Mouse (Mus musculus) limb, embryonic 15.5 days (tissue): ENCODE measurements around the gene 1700001C02Rik. TPM values are rescaled to one million over a fixed set of nuclear protein-coding genes. Genes with fewer than 3 reads are reported as not detected.

Experiments used
- ATAC-seq: fragments of 200-750 bp; cut with Nextera tagmentation; 2 replicates; pipeline ENCODE4 v1.8.0; 2017; ENCODE audit warnings: low read depth, moderate TSS enrichment; ENCODE audit not compliant: insufficient number of reproducible peaks, low FRiP score, low TSS enrichment
- H3K27ac ChIP-seq: fragments of 300-500 bp; sonication (generic); 2 replicates; pipeline ENCODE4 v1.5.1; 2015; ENCODE audit warnings: moderate library complexity, mild to moderate bottlenecking, inconsistent platforms
- H3K27me3 ChIP-seq: fragments of 300-500 bp; sonication (generic); 2 replicates; pipeline ENCODE4 v1.6.1; 2015; ENCODE audit warnings: inconsistent platforms
- H3K36me3 ChIP-seq: fragments of 300-500 bp; sonication (generic); 2 replicates; pipeline ENCODE4 v1.6.1; 2015; ENCODE audit warnings: inconsistent platforms
- H3K4me1 ChIP-seq: fragments of 300-500 bp; sonication (generic); 2 replicates; pipeline ENCODE4 v1.6.1; 2015; ENCODE audit warnings: inconsistent platforms
- H3K4me2 ChIP-seq: fragments of 300-500 bp; sonication (generic); 2 replicates; pipeline ENCODE4 v1.6.1; 2015; ENCODE audit warnings: mild to moderate bottlenecking, inconsistent platforms
- H3K4me3 ChIP-seq: fragments of 300-500 bp; sonication (generic); 2 replicates; pipeline ENCODE4 v1.5.1; 2015; ENCODE audit warnings: mild to moderate bottlenecking, inconsistent platforms
- H3K9ac ChIP-seq: fragments of 300-500 bp; sonication (generic); 2 replicates; pipeline ENCODE4 v1.6.1; 2015; ENCODE audit warnings: inconsistent platforms
- H3K9me3 ChIP-seq: fragments of 300-500 bp; sonication (generic); 2 replicates; pipeline ENCODE4 v1.6.1; 2016; ENCODE audit warnings: inconsistent platforms
- WGBS: fragments of 180-500 bp; shearing (Covaris S2); methylation state at CpG from one replicate; pipeline ENCODE4 v1.1.7; 2015; 5-methylcytosine and 5-hydroxymethylcytosine counted together
- polyA plus RNA-seq: library from polyadenylated mRNA; unstranded; fragments of >200 nt; fragmentation: Nextera tagmentation; extraction: Ambion mirVana; gene quantifications from 2 replicates; pipeline ENCODE4 v1.2.1, GENCODE M21; 2015

Gene 1700001C02Rik
- not detected in 2 replicates for polyA plus RNA-seq

- Histone ChIP-seq H3K4me3 (peak within 1 kb of the TSS; percentile 17), H3K9me3 (no peaks in the 10 kb centered on the region), H3K27me3 (peaks cover 26% of the 10 kb centered on the region), H3K4me2 (peak within 1 kb of the TSS; percentile 38), H3K4me1 (peaks cover 24% of the 10 kb centered on the region), H3K36me3 (no peaks in the 10 kb centered on the region), H3K27ac (no peak within 1 kb of the TSS), H3K9ac (no peak within 1 kb of the TSS)
- WGBS, result 12% methylated on average over 21 of the region's 21 CpGs
- no peak for ATAC-seq
Observed at GRCm38 (mm10) chr5:30465861-30466260, at the start of gene 1700001C02Rik. TSS of gene 1700001C02Rik (plus strand) at chr5:30466047.

- WGBS, result 68% methylated on average over 5 of the region's 5 CpGs
- Histone ChIP-seq H3K27ac (no peak overlapping the region), H3K9ac (no peak overlapping the region), H3K4me1 (no peaks in the 10 kb centered on the region), H3K36me3 (no peaks in the 10 kb centered on the region), H3K27me3 (no peaks in the 10 kb centered on the region), H3K4me2 (no peak overlapping the region), H3K9me3 (no peaks in the 10 kb centered on the region), H3K4me3 (no peak overlapping the region)
- ATAC-seq, result no peak
Observed at GRCm38 (mm10) chr5:30416665-30417064, 49.2 kb upstream of the 1700001C02Rik start.

GRCm38 (mm10) chr5:30423121-30423520 lies 42.7 kb upstream of the 1700001C02Rik start:
- H3K9me3 ChIP-seq, result no peaks in the 10 kb centered on the region
- H3K4me2 ChIP-seq, result no peak overlapping the region
- no peak overlapping the region for H3K27ac ChIP-seq
- no peaks in the 10 kb centered on the region for H3K27me3 ChIP-seq
- H3K36me3 ChIP-seq, result no peaks in the 10 kb centered on the region
- H3K4me1 ChIP-seq, result peaks cover 9% of the 10 kb centered on the region; the same call in 1 of the 2 replicates
- no peak overlapping the region for H3K4me3 ChIP-seq
- H3K9ac ChIP-seq, result no peak overlapping the region
- WGBS, result 81% methylated on average over 4 of the region's 4 CpGs
- no peak for ATAC-seq

DNA sequence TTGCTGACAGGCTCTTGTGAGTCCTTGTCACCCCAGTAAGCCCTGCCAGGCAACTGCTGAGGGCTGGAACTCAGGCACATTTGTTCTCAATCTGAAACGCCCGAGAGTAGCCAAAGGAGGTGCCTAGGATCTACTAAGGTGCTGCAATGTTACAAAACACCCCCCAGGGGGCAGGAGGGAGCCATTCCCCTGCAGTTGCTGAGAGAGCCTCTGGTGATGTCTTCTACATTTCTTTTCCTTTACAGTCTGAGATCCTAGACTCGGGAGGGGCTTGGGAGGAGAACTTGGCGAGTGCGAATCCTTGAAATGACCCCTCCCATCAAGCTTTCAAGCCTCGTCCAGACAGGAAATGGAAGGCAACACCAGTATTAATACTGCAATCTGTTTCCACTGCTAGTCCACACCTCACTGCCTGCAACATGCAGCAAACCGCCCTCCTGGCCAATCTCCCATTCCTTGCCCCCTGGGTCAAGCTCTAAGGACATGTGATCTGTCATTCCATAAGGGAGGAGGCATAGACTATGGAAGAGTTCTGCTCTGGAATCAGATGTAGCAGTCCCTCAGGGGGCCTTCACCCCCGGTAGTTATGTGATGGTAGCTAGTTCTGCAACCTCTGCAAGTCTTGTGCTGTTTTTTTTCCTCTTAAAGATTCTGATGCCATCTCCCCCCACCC lies 42.1 kb upstream of the 1700001C02Rik start:
- Histone ChIP-seq H3K4me3 (no peak overlapping the region), H3K9me3 (no peaks in the 10 kb centered on the region), H3K27ac (no peak overlapping the region), H3K4me1 (peaks cover 9% of the 10 kb centered on the region; the same call in 1 of the 2 replicates), H3K9ac (no peak overlapping the region), H3K36me3 (no peaks in the 10 kb centered on the region), H3K27me3 (no peaks in the 10 kb centered on the region), H3K4me2 (no peak overlapping the region)
- peak; percentile 15; the same call in 1 of the 2 replicates for ATAC-seq
- WGBS, result 18% methylated on average over 8 of the region's 8 CpGs

DNA sequence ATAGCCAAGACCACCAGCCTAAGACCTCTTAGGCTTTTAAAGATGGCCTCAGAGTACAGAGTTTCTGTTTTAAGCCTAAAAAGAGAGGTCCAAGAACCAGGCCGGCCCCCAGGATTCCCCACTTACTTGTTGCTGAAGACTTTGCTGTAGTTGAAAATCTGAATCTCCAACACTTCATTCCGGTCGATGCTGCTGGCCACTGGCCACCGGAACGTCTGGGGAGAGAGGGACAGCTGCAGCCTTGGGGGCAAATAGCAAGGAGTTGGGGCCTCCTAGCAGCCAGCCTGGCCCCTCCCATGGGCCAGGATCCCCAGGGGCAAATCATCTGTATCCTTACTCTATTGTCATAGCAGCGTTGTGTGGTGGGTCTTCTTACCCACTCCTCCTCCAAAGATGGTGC lies 38.4 kb upstream of the 1700001C02Rik start:
- H3K27me3 ChIP-seq, result no peaks in the 10 kb centered on the region
- 68% methylated on average over 6 of the region's 6 CpGs for WGBS
- no peak overlapping the region for H3K9ac ChIP-seq
- no peak overlapping the region for H3K4me2 ChIP-seq
- no peaks in the 10 kb centered on the region for H3K9me3 ChIP-seq
- no peak overlapping the region for H3K4me3 ChIP-seq
- ATAC-seq, result no peak
- H3K27ac ChIP-seq, result no peak overlapping the region
- no peaks in the 10 kb centered on the region for H3K36me3 ChIP-seq
- H3K4me1 ChIP-seq, result peaks cover 9% of the 10 kb centered on the region; the same call in 1 of the 2 replicates

GRCm38 (mm10) chr5:30438931-30439330 lies 26.9 kb upstream of the 1700001C02Rik start:
- ATAC-seq, result no peak
- Histone ChIP-seq H3K27me3 (no peaks in the 10 kb centered on the region), H3K9ac (no peak overlapping the region), H3K4me3 (no peak overlapping the region), H3K9me3 (no peaks in the 10 kb centered on the region), H3K27ac (no peak overlapping the region), H3K4me1 (no peaks in the 10 kb centered on the region), H3K36me3 (no peaks in the 10 kb centered on the region), H3K4me2 (no peak overlapping the region)
- WGBS, result 50% methylated on average over 2 of the region's 2 CpGs

DNA sequence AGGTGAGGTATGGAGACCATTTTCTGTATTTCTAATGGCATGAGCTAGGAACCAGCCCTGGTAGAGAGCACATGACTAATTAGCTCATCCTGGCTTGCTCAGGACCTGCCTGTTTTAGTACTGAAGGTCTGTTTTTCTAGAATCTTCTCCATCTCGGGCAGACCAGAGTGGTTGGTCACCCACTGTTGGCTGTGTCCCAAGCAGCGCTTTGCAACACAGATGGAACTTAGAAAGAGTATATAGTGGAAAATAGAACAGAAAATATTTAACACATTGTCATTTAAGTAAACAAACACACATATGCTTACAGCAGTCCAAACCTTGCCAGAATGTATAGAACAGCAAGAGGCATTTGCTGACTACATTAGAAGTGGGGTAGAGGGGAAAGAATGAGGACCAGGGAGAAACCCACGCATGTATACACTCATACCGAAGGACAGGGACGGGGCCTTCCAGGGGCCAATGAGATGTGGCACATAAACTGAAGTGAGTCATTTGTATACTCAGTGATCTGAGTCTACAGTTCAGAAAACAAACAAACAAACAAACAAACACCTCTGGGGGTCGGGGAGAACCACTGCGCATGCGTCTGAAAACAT lies 25.4 kb upstream of the 1700001C02Rik start:
- Histone ChIP-seq H3K4me2 (no peak overlapping the region), H3K9me3 (no peaks in the 10 kb centered on the region), H3K4me1 (no peaks in the 10 kb centered on the region), H3K27ac (no peak overlapping the region), H3K27me3 (no peaks in the 10 kb centered on the region), H3K36me3 (no peaks in the 10 kb centered on the region), H3K4me3 (no peak overlapping the region), H3K9ac (no peak overlapping the region)
- no peak for ATAC-seq
- WGBS, result 81% methylated on average over 8 of the region's 8 CpGs

DNA sequence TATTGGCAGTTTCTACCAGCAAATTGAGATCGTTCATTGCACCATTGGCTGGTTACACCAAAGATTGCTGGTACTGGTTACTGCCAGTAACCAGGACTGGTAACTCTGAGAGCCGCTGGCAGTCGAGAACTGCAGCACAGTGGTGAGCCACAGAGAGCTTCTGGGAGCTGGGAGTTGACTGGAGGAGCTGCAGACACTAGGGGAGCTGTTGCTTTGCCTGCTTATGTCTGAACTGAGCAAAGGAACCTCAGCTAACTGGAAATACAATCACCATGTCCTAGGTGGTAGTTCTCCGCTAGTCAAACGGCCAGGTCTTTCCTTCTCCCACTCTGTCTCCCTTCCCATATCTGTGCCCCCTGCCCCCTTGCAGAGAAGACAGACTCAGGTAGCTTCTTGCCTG lies 23.7 kb upstream of the 1700001C02Rik start:
- no peak for ATAC-seq
- H3K4me1 ChIP-seq, result no peaks in the 10 kb centered on the region
- no peaks in the 10 kb centered on the region for H3K9me3 ChIP-seq
- no peak overlapping the region for H3K4me3 ChIP-seq
- no peaks in the 10 kb centered on the region for H3K27me3 ChIP-seq
- 61% methylated on average over 5 of the region's 5 CpGs for WGBS
- H3K36me3 ChIP-seq, result no peaks in the 10 kb centered on the region
- no peak overlapping the region for H3K4me2 ChIP-seq
- H3K27ac ChIP-seq, result no peak overlapping the region
- H3K9ac ChIP-seq, result no peak overlapping the region

GRCm38 (mm10) chr5:30444327-30444895 lies 21.4 kb upstream of the 1700001C02Rik start:
- Histone ChIP-seq H3K4me2 (no peak overlapping the region), H3K9me3 (no peaks in the 10 kb centered on the region), H3K4me1 (no peaks in the 10 kb centered on the region), H3K9ac (no peak overlapping the region), H3K27me3 (no peaks in the 10 kb centered on the region), H3K36me3 (no peaks in the 10 kb centered on the region), H3K27ac (no peak overlapping the region), H3K4me3 (no peak overlapping the region)
- no peak for ATAC-seq
- 74% methylated on average over 13 of the region's 13 CpGs for WGBS

GRCm38 (mm10) chr5:30456056-30456455 lies 9.8 kb upstream of the 1700001C02Rik start:
- 46% methylated on average over 6 of the region's 6 CpGs for WGBS
- Histone ChIP-seq H3K4me1 (peaks cover 6% of the 10 kb centered on the region; the same call in 1 of the 2 replicates), H3K4me3 (no peak overlapping the region), H3K9me3 (no peaks in the 10 kb centered on the region), H3K27ac (no peak overlapping the region), H3K9ac (no peak overlapping the region), H3K36me3 (no peaks in the 10 kb centered on the region), H3K4me2 (no peak overlapping the region), H3K27me3 (peaks cover 5% of the 10 kb centered on the region)
- no peak for ATAC-seq

GRCm38 (mm10) chr5:30460155-30460554 lies 5.7 kb upstream of the 1700001C02Rik start:
- Histone ChIP-seq H3K36me3 (no peaks in the 10 kb centered on the region), H3K9ac (no peak overlapping the region), H3K27ac (no peak overlapping the region), H3K9me3 (no peaks in the 10 kb centered on the region), H3K4me1 (peaks cover 15% of the 10 kb centered on the region), H3K4me2 (no peak overlapping the region), H3K27me3 (peaks cover 13% of the 10 kb centered on the region), H3K4me3 (no peak overlapping the region)
- WGBS, result 36% methylated on average over 4 of the region's 4 CpGs
- no peak for ATAC-seq

DNA sequence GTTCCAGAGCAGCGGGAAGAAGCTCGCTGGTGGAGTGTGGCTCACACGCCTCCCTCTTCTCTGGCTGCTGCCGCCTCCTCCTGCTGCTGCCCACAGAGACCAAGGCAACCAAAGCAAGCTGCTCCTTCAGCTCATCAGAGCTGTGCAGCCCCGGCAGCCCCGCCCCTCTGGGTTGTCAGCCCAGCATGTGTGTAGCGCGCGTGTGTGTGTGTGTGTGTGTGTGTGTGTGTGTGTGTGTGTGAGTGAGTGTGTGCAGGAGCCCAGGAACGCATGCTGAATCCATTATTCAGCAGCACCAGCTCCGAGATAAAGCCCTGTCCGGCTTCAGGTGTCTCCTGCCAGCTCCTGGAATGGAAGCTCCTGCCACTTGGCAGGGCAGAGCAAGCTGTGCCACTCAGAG lies 4.0 kb upstream of the 1700001C02Rik start, which contains the start of gene Otof:
Gene Otof (minus strand): TSS at position 112 of the 400 bp plus-strand sequence.
- WGBS, result 20% methylated on average over 12 of the region's 12 CpGs
- Histone ChIP-seq H3K9me3 (no peaks in the 10 kb centered on the region), H3K27me3 (peaks cover 28% of the 10 kb centered on the region), H3K9ac (no peak within 1 kb of the TSS), H3K4me3 (no peak within 1 kb of the TSS), H3K4me2 (no peak within 1 kb of the TSS; the same call in 1 of the 2 replicates), H3K36me3 (no peaks in the 10 kb centered on the region), H3K27ac (no peak within 1 kb of the TSS), H3K4me1 (peaks cover 24% of the 10 kb centered on the region)
- peak; percentile 56; the same call in 1 of the 2 replicates for ATAC-seq
